Mouse (Mus musculus): Measurements from ENCODE around the gene Stk35. TPM values are rescaled to one million over a fixed set of nuclear protein-coding genes. Genes with fewer than 3 reads are reported as not detected.

Stk35 gene
- polyA plus RNA-seq, 1 experiment = 25.0 TPM

DNA sequence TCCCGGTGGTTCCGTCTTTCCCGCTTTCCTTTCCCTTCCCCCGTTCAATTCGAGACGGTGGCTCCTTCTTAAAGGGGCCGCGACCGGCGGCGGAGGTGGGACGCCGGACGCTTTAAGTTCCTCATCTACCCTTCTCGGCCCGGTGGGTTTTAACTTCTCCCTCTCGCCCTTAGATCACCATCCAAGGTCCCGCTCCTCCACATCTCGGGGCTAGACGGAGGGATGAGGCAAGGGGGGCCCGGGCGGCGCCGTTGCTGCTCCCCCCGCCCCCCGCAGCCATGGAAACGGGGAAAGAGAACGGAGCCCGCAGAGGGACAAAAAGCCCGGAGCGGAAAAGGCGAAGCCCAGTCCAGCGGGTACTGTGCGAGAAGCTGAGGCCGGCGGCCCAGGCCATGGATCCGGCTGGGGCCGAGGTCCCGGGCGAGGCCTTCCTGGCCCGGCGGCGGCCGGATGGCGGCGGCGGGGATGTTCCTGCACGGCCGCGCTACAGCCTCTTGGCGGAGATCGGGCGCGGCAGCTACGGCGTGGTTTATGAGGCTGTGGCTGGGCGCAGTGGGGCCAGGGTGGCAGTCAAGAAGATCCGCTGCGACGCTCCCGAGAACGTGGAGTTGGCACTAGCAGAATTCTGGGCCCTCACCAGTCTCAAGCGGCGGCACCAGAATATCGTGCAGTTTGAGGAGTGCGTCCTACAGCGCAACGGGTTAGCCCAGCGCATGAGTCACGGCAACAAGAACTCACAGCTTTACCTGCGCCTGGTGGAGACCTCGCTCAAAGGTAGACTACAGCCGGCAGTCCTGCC lies 1.1 kb downstream of the Stk35 start:
- WGBS = 2% methylated on average over 73 of the region's 73 CpGs
- H3K27me3 ChIP-seq (ENCODE audit: control insufficient read depth, insufficient read depth, low read length) = no peaks in the 10 kb centered on the region
- DNase-seq = peak; percentile 88

DNA sequence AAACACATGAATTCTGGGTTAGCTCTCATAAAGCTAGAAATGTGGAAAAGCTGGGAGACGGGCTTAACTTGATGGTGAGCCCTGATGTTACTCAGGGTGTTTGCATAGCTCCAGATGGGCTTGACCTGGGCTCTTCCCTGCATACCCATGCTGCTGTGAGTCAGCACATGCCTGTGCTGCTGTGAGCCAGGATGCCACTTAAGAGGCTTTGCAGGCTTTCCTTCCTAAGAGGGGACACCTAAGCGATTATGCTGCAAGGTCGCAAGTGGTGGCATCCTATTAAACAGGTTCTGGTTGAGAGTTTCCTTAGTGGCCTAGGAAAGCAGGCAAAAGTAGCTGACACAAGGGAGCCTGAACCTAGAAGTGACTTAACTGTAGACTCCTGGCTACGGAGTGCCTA lies 5.2 kb downstream of the Stk35 start:
- H3K4me1 ChIP-seq (replicated peaks; ENCODE audit: control insufficient read depth, insufficient read depth, low read length) = peaks cover 13% of the 10 kb centered on the region
- no peak overlapping the region for H3K4me3 ChIP-seq (ENCODE audit: control insufficient read depth, insufficient read depth, low read length)
- H3K36me3 ChIP-seq (ENCODE audit: control insufficient read depth, insufficient read depth, low read length) = peaks cover 5% of the 10 kb centered on the region
- 96% methylated on average over 4 of the region's 4 CpGs for WGBS
- no peaks in the 10 kb centered on the region for H3K27me3 ChIP-seq (ENCODE audit: control insufficient read depth, insufficient read depth, low read length)
- no peak for DNase-seq
- TF ChIP-seq CTCF (IDR thresholded peaks at IDR 0.05; ENCODE audit: borderline replicate concordance, control insufficient read depth, extremely low read depth, insufficient read depth, low read length, poor library complexity) (no peak), POLR2A (IDR thresholded peaks at IDR 0.05; ENCODE audit: control insufficient read depth, extremely low read depth, insufficient read depth, low read length, poor library complexity) (no peak)
- H3K27ac ChIP-seq (ENCODE audit: control insufficient read depth, insufficient read depth, low read length) = no peak overlapping the region

More for the DNA sequence above, 1.1 kb downstream of the Stk35 start:
- H3K36me3 ChIP-seq (ENCODE audit: control insufficient read depth, insufficient read depth, low read length) = no peaks in the 10 kb centered on the region
- H3K27ac ChIP-seq (ENCODE audit: control insufficient read depth, insufficient read depth, low read length) = peak overlapping the region; percentile 52; the same call in 1 of the 2 replicates
- TF ChIP-seq POLR2A (IDR thresholded peaks at IDR 0.05; ENCODE audit: control insufficient read depth, extremely low read depth, insufficient read depth, low read length, poor library complexity) (0 out of 2 replicates have a peak, but pooled peaks have one; percentile 22), CTCF (IDR thresholded peaks at IDR 0.05; ENCODE audit: borderline replicate concordance, control insufficient read depth, extremely low read depth, insufficient read depth, low read length, poor library complexity) (peak; percentile 54; the same call in 1 of the 2 replicates)
- H3K4me1 ChIP-seq (replicated peaks; ENCODE audit: control insufficient read depth, insufficient read depth, low read length) = peaks cover 15% of the 10 kb centered on the region
- peak overlapping the region; percentile 97 for H3K4me3 ChIP-seq (ENCODE audit: control insufficient read depth, insufficient read depth, low read length)

DNA sequence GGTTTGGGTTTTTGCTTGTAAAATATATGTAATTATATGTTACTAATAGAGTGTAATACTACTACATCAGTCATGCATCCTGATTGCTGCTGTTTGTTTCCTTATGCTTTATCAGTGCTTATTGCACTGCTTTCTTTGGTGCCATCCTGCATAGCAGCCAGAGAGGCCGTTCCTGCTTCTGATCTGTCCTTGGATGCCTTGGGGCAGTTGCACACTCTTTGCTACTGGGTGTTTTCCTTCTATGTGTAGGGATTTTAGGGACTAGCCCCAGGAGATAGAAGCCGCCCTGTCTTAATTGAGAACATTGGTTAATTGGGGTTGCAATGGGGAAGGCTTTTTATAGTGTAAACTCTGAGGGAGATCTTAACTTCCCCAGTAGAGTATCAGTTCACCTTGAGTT lies 6.2 kb downstream of the Stk35 start:
- H3K27ac ChIP-seq (ENCODE audit: control insufficient read depth, insufficient read depth, low read length) = no peak overlapping the region
- H3K27me3 ChIP-seq (ENCODE audit: control insufficient read depth, insufficient read depth, low read length) = no peaks in the 10 kb centered on the region
- no peak for DNase-seq
- no peak for TF ChIP-seq POLR2A (IDR thresholded peaks at IDR 0.05; ENCODE audit: control insufficient read depth, extremely low read depth, insufficient read depth, low read length, poor library complexity)
- TF ChIP-seq CTCF (IDR thresholded peaks at IDR 0.05; ENCODE audit: borderline replicate concordance, control insufficient read depth, extremely low read depth, insufficient read depth, low read length, poor library complexity) = no peak
- H3K4me3 ChIP-seq (ENCODE audit: control insufficient read depth, insufficient read depth, low read length) = no peak overlapping the region
- 94% methylated on average over 2 of the region's 2 CpGs for WGBS
- peaks cover 13% of the 10 kb centered on the region for H3K4me1 ChIP-seq (replicated peaks; ENCODE audit: control insufficient read depth, insufficient read depth, low read length)
- peaks cover 14% of the 10 kb centered on the region for H3K36me3 ChIP-seq (ENCODE audit: control insufficient read depth, insufficient read depth, low read length)

DNA sequence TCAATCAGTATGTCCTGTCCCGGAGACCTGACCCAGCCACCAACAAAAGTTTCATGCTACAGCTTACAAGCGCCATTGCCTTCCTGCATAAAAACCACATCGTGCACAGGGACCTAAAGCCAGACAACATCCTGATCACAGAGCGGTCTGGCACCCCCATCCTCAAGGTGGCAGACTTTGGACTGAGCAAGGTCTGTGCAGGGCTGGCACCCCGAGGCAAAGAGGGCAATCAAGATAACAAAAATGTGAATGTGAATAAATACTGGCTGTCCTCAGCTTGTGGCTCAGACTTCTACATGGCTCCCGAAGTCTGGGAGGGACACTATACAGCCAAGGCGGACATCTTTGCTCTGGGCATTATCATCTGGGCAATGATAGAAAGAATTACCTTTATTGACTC lies 10.2 kb downstream of the Stk35 start:
- 93% methylated on average over 7 of the region's 7 CpGs for WGBS
- no peak for DNase-seq
- Histone ChIP-seq H3K4me3 (ENCODE audit: control insufficient read depth, insufficient read depth, low read length) (no peak overlapping the region), H3K36me3 (ENCODE audit: control insufficient read depth, insufficient read depth, low read length) (peaks cover 20% of the 10 kb centered on the region), H3K27ac (ENCODE audit: control insufficient read depth, insufficient read depth, low read length) (no peak overlapping the region), H3K27me3 (ENCODE audit: control insufficient read depth, insufficient read depth, low read length) (no peaks in the 10 kb centered on the region), H3K4me1 (replicated peaks; ENCODE audit: control insufficient read depth, insufficient read depth, low read length) (peaks cover 5% of the 10 kb centered on the region)
- TF ChIP-seq POLR2A (IDR thresholded peaks at IDR 0.05; ENCODE audit: control insufficient read depth, extremely low read depth, insufficient read depth, low read length, poor library complexity) (no peak), CTCF (IDR thresholded peaks at IDR 0.05; ENCODE audit: borderline replicate concordance, control insufficient read depth, extremely low read depth, insufficient read depth, low read length, poor library complexity) (no peak)

DNA sequence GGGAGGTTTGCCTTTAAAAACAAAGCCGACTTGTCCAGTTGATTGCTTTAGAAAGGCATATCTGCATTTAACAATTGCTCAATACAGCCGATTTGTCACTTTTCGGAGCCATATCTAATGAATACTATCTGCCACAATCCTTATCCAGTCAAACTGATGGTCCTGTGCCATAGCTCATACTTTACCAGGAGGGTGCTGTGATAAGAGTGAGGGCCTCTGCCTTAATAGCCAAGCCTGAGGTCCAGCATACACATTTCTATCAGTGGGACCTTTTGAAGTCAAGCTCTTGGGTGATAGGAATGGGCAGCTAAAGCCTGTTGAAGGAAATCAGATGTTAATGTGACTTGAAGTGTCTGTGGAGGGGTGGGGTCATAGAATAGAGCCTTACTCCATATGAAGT lies 13.7 kb downstream of the Stk35 start:
- no peaks in the 10 kb centered on the region for H3K27me3 ChIP-seq (ENCODE audit: control insufficient read depth, insufficient read depth, low read length)
- peaks cover 4% of the 10 kb centered on the region for H3K4me1 ChIP-seq (replicated peaks; ENCODE audit: control insufficient read depth, insufficient read depth, low read length)
- over 99% methylated on average over 3 of the region's 3 CpGs for WGBS
- no peak overlapping the region for H3K27ac ChIP-seq (ENCODE audit: control insufficient read depth, insufficient read depth, low read length)
- DNase-seq = no peak
- TF ChIP-seq POLR2A (IDR thresholded peaks at IDR 0.05; ENCODE audit: control insufficient read depth, extremely low read depth, insufficient read depth, low read length, poor library complexity) (no peak), CTCF (IDR thresholded peaks at IDR 0.05; ENCODE audit: borderline replicate concordance, control insufficient read depth, extremely low read depth, insufficient read depth, low read length, poor library complexity) (no peak)
- H3K36me3 ChIP-seq (ENCODE audit: control insufficient read depth, insufficient read depth, low read length) = peaks cover 25% of the 10 kb centered on the region
- H3K4me3 ChIP-seq (ENCODE audit: control insufficient read depth, insufficient read depth, low read length) = no peak overlapping the region

DNA sequence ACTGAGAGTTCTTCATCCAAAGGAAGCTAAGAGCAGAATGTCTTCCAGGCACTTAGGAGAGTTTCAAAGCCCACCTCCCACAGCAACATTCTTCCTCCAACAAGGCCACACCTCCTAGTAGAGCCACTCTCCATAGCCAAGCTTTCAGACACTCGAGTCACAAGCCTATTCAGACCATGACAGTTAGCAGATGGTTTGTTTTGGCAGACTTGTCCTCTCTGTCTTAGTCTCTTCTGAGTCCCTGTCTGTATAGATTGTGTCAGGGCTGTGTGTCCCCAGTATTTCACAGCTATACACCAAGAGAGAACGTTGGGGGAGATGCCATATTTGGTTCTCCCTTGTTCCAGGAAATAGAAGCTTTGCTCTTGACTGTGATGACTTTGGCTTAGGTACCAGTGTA lies 14.8 kb downstream of the Stk35 start:
- DNase-seq = no peak
- WGBS = 80% methylated on average over 2 of the region's 2 CpGs
- Histone ChIP-seq H3K27me3 (ENCODE audit: control insufficient read depth, insufficient read depth, low read length) (no peaks in the 10 kb centered on the region), H3K4me3 (ENCODE audit: control insufficient read depth, insufficient read depth, low read length) (no peak overlapping the region), H3K4me1 (replicated peaks; ENCODE audit: control insufficient read depth, insufficient read depth, low read length) (peaks cover 4% of the 10 kb centered on the region), H3K36me3 (ENCODE audit: control insufficient read depth, insufficient read depth, low read length) (peaks cover 24% of the 10 kb centered on the region), H3K27ac (ENCODE audit: control insufficient read depth, insufficient read depth, low read length) (no peak overlapping the region)
- TF ChIP-seq POLR2A (IDR thresholded peaks at IDR 0.05; ENCODE audit: control insufficient read depth, extremely low read depth, insufficient read depth, low read length, poor library complexity) = no peak

Measured in thymus, adult 2 months (tissue).